Comparison of ENCODE assay signal across 17 mouse cellular contexts in the genomic region with DNA sequence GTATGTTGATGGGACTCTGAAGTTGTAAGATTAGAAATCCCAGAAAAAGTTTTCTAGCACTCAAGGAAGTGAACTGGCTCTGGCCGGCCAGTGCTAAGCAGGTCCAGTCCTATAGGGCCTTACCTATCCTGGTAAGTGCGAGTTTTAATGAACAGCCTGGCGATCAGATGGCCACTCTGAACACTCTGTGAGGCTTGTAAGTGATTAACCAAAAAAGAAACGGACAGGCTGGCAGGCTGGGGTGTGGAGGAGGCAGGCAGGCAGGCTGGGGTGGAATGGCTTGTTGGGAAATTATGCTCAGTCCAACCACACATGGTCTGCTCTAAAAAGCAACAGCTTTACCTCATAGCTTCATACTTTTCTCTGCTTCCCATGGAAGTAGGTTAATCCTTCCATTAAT. TPM values are rescaled to one million over a fixed set of nuclear protein-coding genes. Genes with fewer than 3 reads are reported as not detected.
A peak's percentile ranks its signal among the peaks of the same experiment; 100 is the strongest.
DNase-seq lines count a peak whose midpoint lies in the region; ATAC-seq lines count a peak whose summit lies in the region.
"Had no signal": no experiment of that assay in that cellular context is flagged by ENCODE, and none has a peak within 500 bp of the region (broad histone marks: within the 10 kb centered on the region; RNA-seq: fewer than 3 reads in every experiment).

No protein-coding gene starts in this region.

- DNase-seq in left cerebral cortex, postnatal 25 days (ENCODE audit: low spot score in 2 of 2): peak; percentile 27 to 83
- no peak for DNase-seq in left cerebral cortex, postnatal 4 days
- peak; percentile 69 for DNase-seq in brain, adult 2 months (ENCODE audit: low read depth, low spot score)
- peak; percentile 60 for DNase-seq in kidney, adult 18-20 months
- peak; percentile 65 to 85 for DNase-seq in kidney, postnatal 25 days
- no peak for DNase-seq in testis, postnatal 10 days (ENCODE audit: low spot score)
- DNase-seq: adrenal gland, adult 8-10 months; cerebellum, adult 2 months; lung, postnatal 4 days; thymus, postnatal 25 days had no signal

- intact Hi-C loops in left cerebral cortex, postnatal 25 days (cut with DNase I): no loop called here
- intact Hi-C loops in left cerebral cortex, postnatal 4 days (cut with DNase I): loop anchor here (10.0 kb wide), 1 partner anchor 159 kb away; no protein-coding TSS in a partner anchor

- ATAC-seq in granulocyte monocyte progenitor cell, adult 5-6 weeks (replicated peaks; ENCODE audit: poor library complexity, severe bottlenecking): no peak
- ATAC-seq: CD4-positive, CD25-positive, alpha-beta regulatory T cell, adult 4 months; intestine, embryonic 15.5 days; midbrain, embryonic 15.5 days had no signal

RNA-seq across cellular contexts. Expression of gene Tuba1c, which starts 5.7 kb away (rescaled TPM):
- total RNA-seq in left cerebral cortex, postnatal 25 days (2021): 10 to 100 TPM; 71.0 to 80.5 TPM
- total RNA-seq in left cerebral cortex, postnatal 4 days (2021): 100 to 1,000 TPM; 548 to 589 TPM
- total RNA-seq in granulocyte monocyte progenitor cell, adult 5-6 weeks (2014; fragmentation: Nextera tagmentation): 117 and 131 TPM in 2 replicates
- 109 and 120 TPM in 2 replicates for total RNA-seq in granulocyte monocyte progenitor cell, adult 5-6 weeks (2017)

RNA-seq across cellular contexts. Expression of gene Prph, which starts 19.5 kb away (rescaled TPM):
- total RNA-seq in left cerebral cortex, postnatal 25 days (2021): 1 to 10 TPM; 1.4 to 1.6 TPM
- total RNA-seq in left cerebral cortex, postnatal 4 days (2021): 1 to 10 TPM; 4.0 to 5.2 TPM
- total RNA-seq in granulocyte monocyte progenitor cell, adult 5-6 weeks (2014; fragmentation: Nextera tagmentation): not detected in 2 replicates
- not detected in 2 replicates for total RNA-seq in granulocyte monocyte progenitor cell, adult 5-6 weeks (2017)
- total RNA-seq: MEL had no signal

RNA-seq across cellular contexts. Expression of gene Troap, which starts 38.9 kb away (rescaled TPM):
- under 1 TPM; 0.69 TPM for total RNA-seq in left cerebral cortex, postnatal 25 days (2021)
- 1 to 10 TPM; 4.7 to 5.8 TPM for total RNA-seq in left cerebral cortex, postnatal 4 days (2021)
- total RNA-seq in granulocyte monocyte progenitor cell, adult 5-6 weeks (2014; fragmentation: Nextera tagmentation): 11.0 and 44.6 TPM in 2 replicates
- total RNA-seq in granulocyte monocyte progenitor cell, adult 5-6 weeks (2017): 21.5 and 24.9 TPM in 2 replicates

RNA-seq across cellular contexts. Expression of gene C1ql4, which starts 52.2 kb away (rescaled TPM):
- total RNA-seq in left cerebral cortex, postnatal 25 days (2021): not detected
- not detected for total RNA-seq in left cerebral cortex, postnatal 4 days (2021)
- total RNA-seq in granulocyte monocyte progenitor cell, adult 5-6 weeks (2014; fragmentation: Nextera tagmentation): not detected in 2 replicates
- total RNA-seq in granulocyte monocyte progenitor cell, adult 5-6 weeks (2017): not detected in 2 replicates
- total RNA-seq: adrenal gland, adult 8-10 months; gastrocnemius, postnatal 4 days; left cerebral cortex, postnatal 10 days had no signal

RNA-seq across cellular contexts. Expression of gene Dnajc22, which starts 57.5 kb away (rescaled TPM):
- under 1 TPM in 1 of 2 experiments, not detected in 1; 0.30 TPM for total RNA-seq in left cerebral cortex, postnatal 25 days (2021)
- total RNA-seq in left cerebral cortex, postnatal 4 days (2021): under 1 TPM in 1 of 2 experiments, not detected in 1; 0.30 TPM
- total RNA-seq in granulocyte monocyte progenitor cell, adult 5-6 weeks (2014; fragmentation: Nextera tagmentation): not detected in 2 replicates
- total RNA-seq in granulocyte monocyte progenitor cell, adult 5-6 weeks (2017): not detected in 2 replicates
- total RNA-seq: gastrocnemius, postnatal 4 days; left cerebral cortex, postnatal 10 days had no signal

Comparison
In these comparisons a context has a peak if more than half of its experiments do, and no peak if none do; other contexts are left out.
1. DNase-seq: peak in left cerebral cortex, postnatal 25 days (2 of 2), brain, adult 2 months (single experiment), kidney, adult 18-20 months (single experiment) and kidney, postnatal 25 days (2 of 2); none in left cerebral cortex, postnatal 4 days (single experiment) and testis, postnatal 10 days (single experiment).
2. RNA of gene Tuba1c, which starts 5.7 kb away (total RNA-seq): 548 to 589 TPM in left cerebral cortex, postnatal 4 days; 109 to 131 TPM in granulocyte monocyte progenitor cell, adult 5-6 weeks and 71.0 to 80.5 TPM in left cerebral cortex, postnatal 25 days; every median in the first group is over 4 times any median in the second.